Mouse (Mus musculus) G1E (cell line): Measurements from ENCODE around the gene Clmp. TPM values are rescaled to one million over a fixed set of nuclear protein-coding genes. Genes with fewer than 3 reads are reported as not detected.

Experiments used
- ATAC-seq: 2 replicates; pipeline ENCODE4 v1.8.0; 2016; ENCODE audit warnings: mild to moderate bottlenecking; ENCODE audit not compliant: insufficient number of reproducible peaks, poor library complexity, low FRiP score, severe bottlenecking; ENCODE audit errors: extremely low read depth
- DNase-seq: peaks from one replicate; pipeline ENCODE4 v3.0.0; 2012; ENCODE audit warnings: low spot score
- H3K27me3 ChIP-seq: 2 replicates; pipeline ENCODE4 v1.6.1; 2012; ENCODE audit warnings: mild to moderate bottlenecking, low read length, inconsistent platforms; ENCODE audit not compliant: insufficient read depth
- H3K36me3 ChIP-seq: replicated peaks from 2 replicates; pipeline ENCODE3; 2012; ENCODE audit warnings: mild to moderate bottlenecking, inconsistent platforms
- H3K4me1 ChIP-seq: 2 replicates; pipeline ENCODE4 v1.6.1; 2012; ENCODE audit warnings: low read depth, low read length, inconsistent platforms, mixed read lengths; ENCODE audit not compliant: insufficient read depth
- H3K4me3 ChIP-seq: 2 replicates; pipeline ENCODE4 v1.5.1; 2012; ENCODE audit warnings: low read depth, mild to moderate bottlenecking, inconsistent platforms, low read length, moderate library complexity, mixed read lengths
- H3K9me3 ChIP-seq: replicated peaks from 2 replicates; pipeline ENCODE4 v1.6.1; 2012; ENCODE audit warnings: inconsistent platforms
- CTCF ChIP-seq: IDR thresholded peaks from 2 replicates; pipeline ENCODE4 v1.5.1; 2012; ENCODE audit warnings: low read depth, low read length, inconsistent platforms, mixed read lengths
- GATA1 ChIP-seq: IDR thresholded peaks from 2 replicates; pipeline ENCODE4 v1.6.1; 2012; ENCODE audit warnings: borderline replicate concordance, low read length, inconsistent platforms, mixed read lengths
- GATA2 ChIP-seq: IDR thresholded peaks from 2 replicates; pipeline ENCODE4 v1.6.1; 2012; ENCODE audit warnings: low read depth, low read length, inconsistent platforms, borderline replicate concordance
- POLR2AphosphoS5 ChIP-seq: IDR thresholded peaks from 2 replicates; pipeline ENCODE4 v1.6.1; 2012; ENCODE audit warnings: low read depth, low read length, inconsistent platforms; ENCODE audit not compliant: insufficient replicate concordance
- TAL1 ChIP-seq: conservative IDR thresholded peaks from 2 replicates; pipeline ENCODE4 v1.6.1; 2012; ENCODE audit warnings: low read depth, low read length, inconsistent platforms, mixed read lengths
- polyA plus RNA-seq: library from polyadenylated mRNA; stranded (reverse); fragments of >175 nt; gene quantifications from 2 replicates; pipeline ENCODE4 v1.2.3, GENCODE M21; 2012
- total RNA-seq, 2 experiments: library from RNA; stranded (forward) in 1 of 2; stranded (reverse) in 1 of 2; fragments of 200-1000 nt in 1 of 2; fragments of >200 nt in 1 of 2; fragmentation: Nextera tagmentation in 1 of 2; gene quantifications; 2 replicates each; pipeline ENCODE4 v1.2.3; 2014 to 2017

Gene Clmp
- total and polyA plus RNA-seq, 3 experiments = 0.05 TPM; not detected in 2

DNA sequence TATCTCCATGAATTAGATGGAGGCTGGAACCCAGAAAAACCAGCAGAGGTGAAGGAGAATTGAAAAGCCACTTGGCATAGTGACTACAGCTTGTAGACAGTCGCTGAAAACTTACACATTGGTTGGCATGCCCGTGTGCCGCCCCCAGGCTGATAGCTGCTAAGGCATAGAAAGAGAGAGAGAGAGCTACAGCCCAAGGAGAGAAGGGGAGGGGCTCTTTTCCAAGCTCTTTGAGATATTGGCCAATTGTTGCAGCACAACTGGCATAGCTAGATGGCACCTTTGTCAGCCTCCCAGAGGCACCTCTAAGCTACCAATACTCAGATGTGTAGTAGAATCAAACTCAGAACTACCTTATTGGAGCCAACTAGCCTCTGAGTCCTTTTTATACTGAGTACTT lies 1.8 kb downstream of the Clmp start:
- no peak for DNase-seq
- H3K36me3 ChIP-seq = no peaks in the 10 kb centered on the region
- H3K9me3 ChIP-seq = peaks cover 5% of the 10 kb centered on the region; the same call in 1 of the 2 replicates
- no peaks in the 10 kb centered on the region; the same call in 1 of the 2 replicates for H3K27me3 ChIP-seq
- no peak for ATAC-seq
- no peak for TF ChIP-seq GATA1
- TF ChIP-seq POLR2AphosphoS5 = no peak
- no peak for TF ChIP-seq GATA2
- TF ChIP-seq CTCF = no peak
- no peak for TF ChIP-seq TAL1
- no peaks in the 10 kb centered on the region for H3K4me1 ChIP-seq
- no peak overlapping the region for H3K4me3 ChIP-seq

DNA sequence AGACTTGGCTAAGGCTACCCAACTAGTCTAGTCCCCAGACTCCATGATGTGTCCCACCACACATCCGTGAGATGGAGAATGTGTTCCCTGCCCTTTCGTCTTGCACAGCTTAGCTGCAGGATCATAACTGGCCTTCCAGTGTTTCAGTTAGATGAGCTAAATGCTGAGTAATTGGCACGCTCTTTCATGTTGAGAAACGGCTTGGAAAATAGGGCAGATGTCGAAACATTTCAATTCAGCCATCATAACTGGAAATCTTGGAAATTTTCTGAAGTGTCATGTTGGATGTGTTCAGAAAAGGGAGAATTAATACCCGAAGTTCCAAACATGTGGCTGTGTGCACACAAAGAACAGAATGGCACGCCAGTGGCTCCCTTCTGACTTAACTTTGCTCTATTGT lies 4.7 kb downstream of the Clmp start:
- TF ChIP-seq GATA1 (no peak), CTCF (no peak), GATA2 (no peak)
- no peaks in the 10 kb centered on the region for H3K36me3 ChIP-seq
- no peaks in the 10 kb centered on the region for H3K4me1 ChIP-seq
- no peak for ATAC-seq
- no peaks in the 10 kb centered on the region; the same call in 1 of the 2 replicates for H3K27me3 ChIP-seq
- peaks cover 5% of the 10 kb centered on the region; the same call in 1 of the 2 replicates for H3K9me3 ChIP-seq
- no peak overlapping the region for H3K4me3 ChIP-seq
- DNase-seq = no peak

DNA sequence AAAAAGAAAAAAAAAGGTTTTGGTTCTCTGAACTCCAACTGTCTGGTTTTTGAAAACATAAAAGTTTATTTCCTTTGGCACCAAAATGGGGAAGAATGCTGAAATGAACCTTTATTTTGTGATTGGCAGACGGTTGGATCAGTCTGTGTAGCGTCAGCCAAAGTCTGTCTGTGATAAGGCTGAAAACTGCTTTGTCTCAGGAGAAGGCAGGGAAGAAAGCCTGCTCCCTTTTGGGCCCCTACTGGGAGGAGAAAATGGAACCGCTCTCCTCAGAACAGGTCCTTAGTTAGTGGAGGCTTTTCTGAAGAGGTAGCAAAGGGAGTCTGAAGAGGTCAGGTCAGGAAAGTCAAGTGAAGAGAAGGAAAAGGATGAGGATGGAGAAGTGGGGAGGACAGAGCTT lies 7.3 kb downstream of the Clmp start:
- no peak overlapping the region for H3K4me3 ChIP-seq
- no peak for TF ChIP-seq POLR2AphosphoS5
- ATAC-seq (no peak), DNase-seq (no peak)
- H3K4me1 ChIP-seq = no peaks in the 10 kb centered on the region
- no peaks in the 10 kb centered on the region; the same call in 1 of the 2 replicates for H3K27me3 ChIP-seq
- no peaks in the 10 kb centered on the region for H3K36me3 ChIP-seq
- no peaks in the 10 kb centered on the region for H3K9me3 ChIP-seq

DNA sequence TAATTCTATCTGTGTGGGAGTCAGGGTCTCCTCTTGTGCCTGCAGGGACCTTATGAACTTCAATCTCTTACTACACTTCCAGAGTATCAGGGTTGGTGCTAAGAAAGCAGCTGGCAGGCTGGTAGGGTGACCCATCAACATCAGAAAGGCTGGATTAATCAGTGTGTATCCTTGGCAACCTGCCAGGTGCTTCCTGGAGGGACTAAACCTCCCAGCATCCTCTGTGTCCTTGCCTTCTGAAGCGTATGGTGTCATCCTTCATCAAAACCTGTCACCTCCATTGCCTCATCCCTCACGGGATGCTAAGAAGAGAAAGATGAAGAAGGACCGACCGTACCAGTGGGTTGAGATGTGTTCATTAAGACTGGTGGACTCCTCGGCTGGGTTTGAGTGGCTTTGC lies 8.0 kb downstream of the Clmp start:
- Histone ChIP-seq H3K27me3 (no peaks in the 10 kb centered on the region; the same call in 1 of the 2 replicates), H3K36me3 (no peaks in the 10 kb centered on the region), H3K4me3 (no peak overlapping the region), H3K4me1 (no peaks in the 10 kb centered on the region), H3K9me3 (no peaks in the 10 kb centered on the region)
- DNase-seq (no peak), ATAC-seq (no peak)
- no peak for TF ChIP-seq GATA2
- TF ChIP-seq GATA1 = no peak
- TF ChIP-seq POLR2AphosphoS5 = no peak
- TF ChIP-seq CTCF = no peak
- TF ChIP-seq TAL1 = no peak

DNA sequence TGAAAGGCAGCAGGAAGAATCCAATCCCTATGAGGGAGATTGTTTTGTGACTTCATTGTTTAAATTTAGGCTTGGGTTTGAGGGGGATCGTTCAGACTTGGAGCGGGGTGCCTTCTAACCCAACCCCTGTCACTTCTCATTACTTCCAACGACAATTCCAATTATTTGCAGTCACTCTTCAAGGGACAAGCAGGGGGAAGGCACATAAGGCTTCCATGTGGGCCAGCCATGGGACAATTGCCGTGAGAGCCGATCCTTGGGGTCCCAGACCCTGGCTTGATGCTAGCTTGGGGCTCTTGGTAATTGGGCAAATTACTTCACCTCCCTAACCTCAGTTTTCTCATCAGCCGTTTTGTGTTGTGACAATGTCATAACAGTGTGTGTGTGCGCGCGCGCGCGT lies 8.5 kb downstream of the Clmp start:
- Histone ChIP-seq H3K9me3 (no peaks in the 10 kb centered on the region), H3K4me1 (no peaks in the 10 kb centered on the region), H3K4me3 (no peak overlapping the region), H3K27me3 (no peaks in the 10 kb centered on the region; the same call in 1 of the 2 replicates), H3K36me3 (no peaks in the 10 kb centered on the region)
- DNase-seq (no peak), ATAC-seq (no peak)
- TF ChIP-seq TAL1 = no peak
- TF ChIP-seq CTCF = no peak
- TF ChIP-seq POLR2AphosphoS5 = no peak
- TF ChIP-seq GATA2 = no peak

DNA sequence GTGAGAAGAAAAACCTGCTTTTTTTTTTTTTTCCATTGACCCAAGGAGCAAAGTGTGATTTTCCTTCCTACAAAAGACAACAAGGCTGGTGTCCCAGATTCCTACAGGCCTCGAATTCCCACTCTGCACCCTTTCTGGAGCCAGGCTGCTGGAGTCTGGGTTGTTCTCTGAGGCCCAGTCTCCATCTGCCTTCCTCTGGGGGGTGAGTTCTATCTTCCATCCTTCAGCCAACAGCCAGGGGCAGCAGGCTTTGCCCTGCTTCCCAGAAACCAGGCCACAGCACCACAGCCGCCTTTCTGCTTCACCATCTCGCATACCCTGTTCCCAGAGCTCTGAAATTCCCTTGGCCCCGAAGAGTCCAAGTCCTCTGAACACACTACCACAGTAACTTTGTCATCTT lies 10.3 kb downstream of the Clmp start:
- no peaks in the 10 kb centered on the region for H3K36me3 ChIP-seq
- no peaks in the 10 kb centered on the region for H3K4me1 ChIP-seq
- H3K9me3 ChIP-seq = no peaks in the 10 kb centered on the region
- no peak overlapping the region for H3K4me3 ChIP-seq
- no peak for DNase-seq
- H3K27me3 ChIP-seq = no peaks in the 10 kb centered on the region; the same call in 1 of the 2 replicates
- TF ChIP-seq GATA1 = no peak
- no peak for TF ChIP-seq TAL1
- no peak for TF ChIP-seq POLR2AphosphoS5
- ATAC-seq = no peak

DNA sequence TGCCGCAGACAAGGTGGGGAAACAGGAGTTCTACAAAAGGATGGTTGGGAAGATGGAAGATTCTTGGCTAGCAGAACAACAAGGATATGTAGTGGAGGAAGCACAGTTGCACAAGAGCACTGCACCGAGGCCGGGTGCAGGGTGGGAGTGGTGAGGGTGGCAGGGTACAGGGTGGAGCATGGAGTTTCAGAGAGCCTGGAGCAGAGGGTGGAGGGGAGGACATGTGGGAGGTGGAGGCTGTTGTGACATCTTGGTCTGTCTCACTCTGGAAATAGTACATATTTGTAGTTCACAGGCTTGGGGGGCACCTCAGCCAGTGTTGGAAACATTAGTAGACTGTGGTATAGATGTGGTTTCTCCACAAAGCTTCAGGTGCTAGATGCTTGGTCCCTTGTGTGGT lies 13.4 kb downstream of the Clmp start:
- DNase-seq (no peak), ATAC-seq (no peak)
- TF ChIP-seq CTCF = no peak
- no peak for TF ChIP-seq POLR2AphosphoS5
- no peak for TF ChIP-seq GATA2
- TF ChIP-seq TAL1 = no peak
- TF ChIP-seq GATA1 = no peak
- H3K4me3 ChIP-seq = no peak overlapping the region
- H3K27me3 ChIP-seq = no peaks in the 10 kb centered on the region
- no peaks in the 10 kb centered on the region for H3K9me3 ChIP-seq
- H3K36me3 ChIP-seq = no peaks in the 10 kb centered on the region
- H3K4me1 ChIP-seq = no peaks in the 10 kb centered on the region
